Mouse (Mus musculus) G1E (cell line): ENCODE data around the gene Igflr1. TPM values are rescaled to one million over a fixed set of nuclear protein-coding genes. Genes with fewer than 3 reads are reported as not detected.
A peak's percentile ranks its signal among the peaks of the same experiment; 100 is the strongest.

Source experiments
- ATAC-seq: 2 replicates; pipeline ENCODE4 v1.8.0; 2016; ENCODE audit warnings: mild to moderate bottlenecking; ENCODE audit not compliant: insufficient number of reproducible peaks, poor library complexity, low FRiP score, severe bottlenecking; ENCODE audit errors: extremely low read depth
- DNase-seq: peaks from one replicate; pipeline ENCODE4 v3.0.0; 2012; ENCODE audit warnings: low spot score
- H3K27me3 ChIP-seq: 2 replicates; pipeline ENCODE4 v1.6.1; 2012; ENCODE audit warnings: mild to moderate bottlenecking, low read length, inconsistent platforms; ENCODE audit not compliant: insufficient read depth
- H3K36me3 ChIP-seq: replicated peaks from 2 replicates; pipeline ENCODE3; 2012; ENCODE audit warnings: mild to moderate bottlenecking, inconsistent platforms
- H3K4me1 ChIP-seq: 2 replicates; pipeline ENCODE4 v1.6.1; 2012; ENCODE audit warnings: low read depth, low read length, inconsistent platforms, mixed read lengths; ENCODE audit not compliant: insufficient read depth
- H3K4me3 ChIP-seq: 2 replicates; pipeline ENCODE4 v1.5.1; 2012; ENCODE audit warnings: low read depth, mild to moderate bottlenecking, inconsistent platforms, low read length, moderate library complexity, mixed read lengths
- H3K9me3 ChIP-seq: replicated peaks from 2 replicates; pipeline ENCODE4 v1.6.1; 2012; ENCODE audit warnings: inconsistent platforms
- CTCF ChIP-seq: IDR thresholded peaks from 2 replicates; pipeline ENCODE4 v1.5.1; 2012; ENCODE audit warnings: low read depth, low read length, inconsistent platforms, mixed read lengths
- GATA1 ChIP-seq: IDR thresholded peaks from 2 replicates; pipeline ENCODE4 v1.6.1; 2012; ENCODE audit warnings: borderline replicate concordance, low read length, inconsistent platforms, mixed read lengths
- GATA2 ChIP-seq: IDR thresholded peaks from 2 replicates; pipeline ENCODE4 v1.6.1; 2012; ENCODE audit warnings: low read depth, low read length, inconsistent platforms, borderline replicate concordance
- POLR2AphosphoS5 ChIP-seq: IDR thresholded peaks from 2 replicates; pipeline ENCODE4 v1.6.1; 2012; ENCODE audit warnings: low read depth, low read length, inconsistent platforms; ENCODE audit not compliant: insufficient replicate concordance
- TAL1 ChIP-seq: conservative IDR thresholded peaks from 2 replicates; pipeline ENCODE4 v1.6.1; 2012; ENCODE audit warnings: low read depth, low read length, inconsistent platforms, mixed read lengths
- polyA plus RNA-seq: library from polyadenylated mRNA; stranded (reverse); fragments of >175 nt; gene quantifications from 2 replicates; pipeline ENCODE4 v1.2.3, GENCODE M21; 2012
- total RNA-seq, 2 experiments: library from RNA; stranded (forward) in 1 of 2; stranded (reverse) in 1 of 2; fragments of 200-1000 nt in 1 of 2; fragments of >200 nt in 1 of 2; fragmentation: Nextera tagmentation in 1 of 2; gene quantifications; 2 replicates each; pipeline ENCODE4 v1.2.3; 2014 to 2017

Gene Igflr1
- total and polyA plus RNA-seq, 3 experiments = 6.3 TPM; not detected in 2

DNA sequence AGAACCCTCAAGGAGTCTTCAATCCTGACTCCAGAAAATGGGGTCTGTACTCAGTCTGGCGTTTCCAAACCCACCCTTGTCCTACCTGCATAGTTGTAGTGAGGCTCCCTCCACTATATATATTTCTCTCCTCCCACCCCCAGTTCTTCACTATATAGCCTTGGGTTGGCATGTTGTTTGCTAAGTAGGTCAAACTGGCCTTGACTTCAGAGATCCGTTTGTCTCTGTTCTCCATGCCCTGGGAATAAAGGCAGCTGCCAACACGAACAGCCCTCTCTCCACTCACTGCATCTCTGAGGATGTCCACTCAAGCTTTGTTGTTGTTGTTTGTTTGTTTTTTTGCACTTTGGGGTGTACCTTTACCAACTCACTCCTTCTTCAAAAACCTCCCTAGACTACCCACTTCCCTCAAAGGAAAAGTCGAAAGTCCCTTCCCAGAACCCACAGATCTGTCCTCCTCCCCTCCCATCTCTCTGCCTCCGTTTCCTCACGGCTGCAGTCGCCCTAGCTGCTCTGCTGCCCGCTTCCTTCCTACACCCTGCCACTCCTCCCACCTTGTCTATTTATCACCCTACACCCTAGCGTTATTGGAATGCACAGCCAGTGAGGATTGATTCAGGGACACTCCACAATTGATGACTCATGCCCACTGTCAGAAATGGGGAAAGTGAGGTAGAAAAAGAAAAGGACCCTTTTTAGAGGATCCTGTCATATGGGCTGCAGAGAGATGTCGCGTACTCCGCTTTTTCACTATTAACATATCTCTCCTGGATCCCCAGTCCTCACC lies 6.4 kb upstream of the Igflr1 start:
- TF ChIP-seq GATA2 (no peak), CTCF (no peak), POLR2AphosphoS5 (no peak), GATA1 (no peak), TAL1 (no peak)
- Histone ChIP-seq H3K4me1 (peaks cover 38% of the 10 kb centered on the region), H3K27me3 (no peaks in the 10 kb centered on the region), H3K9me3 (no peaks in the 10 kb centered on the region), H3K36me3 (peaks cover 57% of the 10 kb centered on the region), H3K4me3 (peak overlapping the region; percentile 76)
- ATAC-seq = no peak
- DNase-seq = peak; percentile 32

DNA sequence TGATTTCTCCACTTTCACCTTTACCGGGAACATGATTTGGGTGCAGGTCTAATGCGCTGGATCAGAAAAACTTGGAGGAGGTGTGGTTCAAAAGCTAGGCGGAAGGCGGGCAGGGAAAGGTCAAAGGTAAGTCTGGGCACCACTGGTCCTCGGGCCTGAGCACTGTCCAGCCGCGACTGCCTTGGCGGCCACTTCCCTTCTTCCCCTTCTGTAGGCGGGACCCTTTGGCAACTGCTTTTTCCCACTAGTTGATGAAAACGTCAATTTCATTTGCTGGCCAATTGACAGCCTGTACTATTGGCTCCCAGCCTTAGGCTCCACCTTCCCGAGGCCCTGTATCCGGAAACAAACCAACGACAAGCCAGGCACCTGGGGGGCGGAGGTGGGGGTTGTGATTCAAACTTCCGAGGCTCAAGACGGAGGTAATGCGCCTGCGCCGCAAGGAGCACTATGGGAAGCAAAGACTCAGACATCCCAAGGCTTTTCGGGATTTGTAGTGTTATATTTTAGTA lies 5.7 kb upstream of the Igflr1 start, which contains the start of gene Lin37:
Gene Lin37, minus strand, starts transcription at position 396 of the 512 bp plus-strand sequence.
- peaks cover 57% of the 10 kb centered on the region for H3K36me3 ChIP-seq
- TF ChIP-seq CTCF = no peak
- TF ChIP-seq POLR2AphosphoS5 = no peak
- no peak for TF ChIP-seq GATA2
- TF ChIP-seq GATA1 = no peak
- no peak for TF ChIP-seq TAL1
- H3K27me3 ChIP-seq = no peaks in the 10 kb centered on the region
- DNase-seq = peak; percentile 89
- H3K9me3 ChIP-seq = no peaks in the 10 kb centered on the region
- H3K4me3 ChIP-seq = peak within 1 kb of the TSS; percentile 76
- peak; percentile 82 for ATAC-seq
- H3K4me1 ChIP-seq = peaks cover 38% of the 10 kb centered on the region

DNA sequence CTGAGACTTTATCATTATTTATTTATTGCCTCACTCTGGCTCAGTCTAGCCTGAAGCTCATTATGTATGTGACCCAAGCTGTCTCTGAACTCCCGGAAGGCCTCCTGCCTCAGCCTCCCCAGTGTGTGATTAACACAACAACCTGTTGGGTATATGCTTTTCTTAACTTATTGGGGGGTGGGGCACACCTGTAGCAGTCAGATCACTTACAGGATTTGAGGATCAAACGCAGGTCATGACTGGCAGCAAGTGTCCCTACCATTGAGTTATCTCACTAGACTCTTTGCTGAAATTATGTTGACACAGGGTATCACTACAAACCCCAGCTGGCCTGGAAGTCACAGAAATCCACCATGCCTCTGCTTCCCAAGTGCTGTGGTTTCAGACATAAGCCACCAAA lies 4.9 kb upstream of the Igflr1 start:
- Histone ChIP-seq H3K27me3 (no peaks in the 10 kb centered on the region), H3K36me3 (peaks cover 57% of the 10 kb centered on the region), H3K9me3 (no peaks in the 10 kb centered on the region), H3K4me1 (peaks cover 46% of the 10 kb centered on the region), H3K4me3 (no peak overlapping the region)
- DNase-seq = no peak
- TF ChIP-seq CTCF (no peak), POLR2AphosphoS5 (no peak), TAL1 (no peak), GATA1 (no peak), GATA2 (no peak)
- no peak for ATAC-seq

DNA sequence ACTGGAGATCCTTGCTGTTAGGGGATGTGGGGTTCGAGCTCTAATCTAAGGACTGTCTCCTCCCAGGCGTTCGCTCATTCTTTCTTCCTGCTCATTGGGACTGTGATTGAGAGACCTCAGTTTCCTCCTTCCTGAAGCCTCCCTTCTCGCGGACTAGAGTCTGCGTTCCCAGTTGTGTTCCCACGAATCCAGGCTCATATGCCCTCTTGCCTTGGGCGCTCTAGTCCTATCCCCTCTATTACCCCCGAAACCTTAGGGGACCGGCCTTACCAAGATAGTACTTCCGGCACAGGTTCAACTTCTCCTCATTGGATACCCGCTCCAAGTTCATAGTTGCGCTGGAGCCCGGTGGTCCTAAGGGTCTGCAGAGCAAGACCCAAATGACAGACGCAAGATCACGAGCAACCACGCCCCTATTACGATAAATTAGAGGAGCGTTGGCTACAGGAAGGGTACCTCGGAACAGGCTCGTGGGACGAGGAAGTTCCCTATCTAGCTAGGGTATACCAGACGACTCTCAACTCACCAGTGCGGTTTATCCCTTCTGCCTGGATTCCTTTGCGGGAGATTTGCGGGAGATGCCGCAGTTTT lies 2.6 kb upstream of the Igflr1 start:
- H3K36me3 ChIP-seq = peaks cover 57% of the 10 kb centered on the region
- DNase-seq (no peak), ATAC-seq (no peak; the same call in 1 of the 2 replicates)
- TF ChIP-seq TAL1 (no peak), CTCF (no peak), POLR2AphosphoS5 (no peak), GATA1 (no peak), GATA2 (no peak)
- H3K4me1 ChIP-seq = peaks cover 64% of the 10 kb centered on the region
- H3K27me3 ChIP-seq = no peaks in the 10 kb centered on the region
- H3K4me3 ChIP-seq = peak overlapping the region; percentile 83
- H3K9me3 ChIP-seq = no peaks in the 10 kb centered on the region

DNA sequence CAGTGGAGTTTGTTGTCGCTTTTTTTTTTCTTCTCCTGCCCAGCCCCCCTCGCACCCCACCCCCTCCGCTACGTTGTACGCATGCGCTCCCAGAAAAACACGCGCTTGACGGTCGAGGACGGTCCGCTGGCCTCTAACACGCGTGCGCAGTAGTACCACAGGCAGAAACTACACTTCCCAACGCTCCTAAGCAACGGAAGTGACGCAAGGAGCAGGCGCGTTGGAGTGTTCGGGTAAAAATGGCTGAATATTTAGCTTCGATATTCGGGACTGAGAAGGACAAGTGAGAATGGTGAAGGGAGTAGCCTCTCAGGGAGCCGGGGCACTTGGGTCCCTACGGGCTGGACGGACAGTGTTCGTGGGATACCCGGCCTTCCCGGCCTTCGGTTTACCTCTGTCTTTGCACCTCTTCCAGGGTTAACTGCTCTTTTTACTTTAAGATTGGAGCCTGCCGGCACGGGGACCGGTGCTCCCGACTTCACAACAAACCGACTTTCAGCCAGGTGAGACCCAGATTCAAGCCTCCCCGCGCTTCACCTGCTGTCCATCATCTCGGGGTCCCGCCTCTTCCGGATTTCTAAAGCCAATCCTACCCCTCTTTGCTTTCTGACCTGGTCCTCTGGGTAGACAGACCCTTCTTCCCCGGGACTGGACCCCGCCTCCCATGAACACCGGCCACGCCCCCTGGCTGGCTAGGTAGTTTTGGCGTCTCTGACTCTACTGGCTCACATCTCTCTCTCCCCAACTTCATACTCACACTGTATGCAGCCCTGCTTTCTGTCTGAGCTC lies 1.9 kb upstream of the Igflr1 start, which contains the start of the genes U2af1l4, Gm49396 and Psenen:
Gene U2af1l4, plus strand, starts transcription at position 185 of the 789 bp plus-strand sequence.
Gene Gm49396, plus strand, starts transcription at position 228 of the 789 bp plus-strand sequence.
Gene Psenen, minus strand, starts transcription at position 511 of the 789 bp plus-strand sequence.
- ATAC-seq (peak; percentile 50), DNase-seq (peak; percentile 82)
- Histone ChIP-seq H3K4me3 (peak within 1 kb of the TSS; percentile 83), H3K9me3 (no peaks in the 10 kb centered on the region), H3K36me3 (peaks cover 57% of the 10 kb centered on the region), H3K4me1 (peaks cover 58% of the 10 kb centered on the region), H3K27me3 (no peaks in the 10 kb centered on the region)
- no peak for TF ChIP-seq POLR2AphosphoS5
- TF ChIP-seq GATA2 = no peak
- TF ChIP-seq CTCF = no peak
- TF ChIP-seq TAL1 = no peak
- TF ChIP-seq GATA1 = no peak
